Mouse (Mus musculus) hindbrain, embryonic 10.5 days (tissue): ENCODE measurements around the gene Cygb. TPM values are rescaled to one million over a fixed set of nuclear protein-coding genes. Genes with fewer than 3 reads are reported as not detected.

Source experiments
- DNase-seq: peaks from one replicate; pipeline ENCODE4 v3.0.0-alpha.2; 2017; ENCODE audit warnings: low spot score
- H3K27ac ChIP-seq: fragments of 300-500 bp; sonication (generic); 2 replicates; pipeline ENCODE4 v1.5.1; 2016; ENCODE audit warnings: mild to moderate bottlenecking, moderate library complexity
- H3K27me3 ChIP-seq: fragments of 300-500 bp; sonication (generic); 2 replicates; pipeline ENCODE4 v1.6.1; 2016; ENCODE audit warnings: mild to moderate bottlenecking; ENCODE audit not compliant: poor library complexity, insufficient read depth, severe bottlenecking
- H3K36me3 ChIP-seq: fragments of 300-500 bp; sonication (generic); 2 replicates; pipeline ENCODE4 v1.6.1; 2016; ENCODE audit warnings: mild to moderate bottlenecking, moderate library complexity
- H3K4me1 ChIP-seq: fragments of 300-500 bp; sonication (generic); replicated peaks from 2 replicates; pipeline ENCODE4 v1.6.1; 2016; ENCODE audit warnings: mild to moderate bottlenecking
- H3K4me3 ChIP-seq: fragments of 300-500 bp; sonication (generic); 2 replicates; pipeline ENCODE4 v1.5.1; 2016; ENCODE audit warnings: mild to moderate bottlenecking, moderate library complexity
- H3K9me3 ChIP-seq: fragments of 300-500 bp; sonication (generic); 2 replicates; pipeline ENCODE4 v1.6.1; 2016; ENCODE audit warnings: mild to moderate bottlenecking, moderate library complexity
- WGBS: fragments of 180-500 bp; shearing (Covaris S2); methylation state at CpG from one replicate; pipeline ENCODE4 v1.1.7; 2016; 5-methylcytosine and 5-hydroxymethylcytosine counted together
- polyA plus RNA-seq: library from polyadenylated mRNA; unstranded; fragments of >200 nt; fragmentation: Nextera tagmentation; extraction: Ambion mirVana; gene quantifications from 2 replicates; pipeline ENCODE4 v1.2.1, GENCODE M21; 2016

Gene Cygb
- polyA plus RNA-seq, 1 experiment from 2014 or later = 3.5 TPM

GRCm38 (mm10) chr11:116609965-116610630 is 44.0 kb downstream of the Cygb start:
- H3K4me3 ChIP-seq = no peak overlapping the region
- DNase-seq = no peak
- H3K27me3 ChIP-seq = no peaks in the 10 kb centered on the region
- H3K27ac ChIP-seq = peak overlapping the region; percentile 26; the same call in 1 of the 2 replicates
- no peaks in the 10 kb centered on the region for H3K36me3 ChIP-seq
- no peaks in the 10 kb centered on the region for H3K9me3 ChIP-seq
- WGBS = 81% methylated on average over 15 of the region's 15 CpGs
- H3K4me1 ChIP-seq = peaks cover 34% of the 10 kb centered on the region

- H3K27me3 ChIP-seq = no peaks in the 10 kb centered on the region
- 96% methylated on average over 3 of the region's 3 CpGs for WGBS
- H3K9me3 ChIP-seq = no peaks in the 10 kb centered on the region
- H3K4me1 ChIP-seq = peaks cover 30% of the 10 kb centered on the region
- peaks cover 8% of the 10 kb centered on the region; the same call in 1 of the 2 replicates for H3K36me3 ChIP-seq
- H3K27ac ChIP-seq = no peak overlapping the region
- no peak overlapping the region for H3K4me3 ChIP-seq
- DNase-seq = no peak
These were observed 46.4 kb downstream of the Cygb start for GRCm38 (mm10) chr11:116607717-116608116.

GRCm38 (mm10) chr11:116604097-116604496 is 50.0 kb downstream of the Cygb start:
- WGBS = 89% methylated on average over 12 of the region's 12 CpGs

DNA sequence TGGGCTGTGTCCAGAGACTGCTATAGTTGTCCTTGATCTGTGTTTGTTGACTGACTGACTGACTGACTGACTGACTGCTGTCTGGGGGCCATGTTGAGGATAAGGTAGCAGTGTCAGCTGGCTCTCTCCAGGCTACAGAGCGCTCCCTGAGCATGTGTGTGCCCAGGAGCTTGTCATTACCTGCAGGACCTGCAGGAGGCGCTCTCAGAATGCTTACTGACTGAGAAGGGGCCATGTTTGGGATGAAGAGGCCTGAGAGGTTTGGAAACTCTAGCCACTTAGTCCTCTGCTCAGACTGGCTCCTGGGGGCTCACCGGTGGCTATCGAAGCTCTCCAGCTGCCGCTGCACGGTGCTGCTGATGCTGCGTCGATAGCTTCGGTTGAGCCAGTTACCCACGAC is 50.8 kb downstream of the Cygb start:
- H3K4me1 ChIP-seq = peaks cover 11% of the 10 kb centered on the region
- no peak overlapping the region for H3K27ac ChIP-seq
- H3K4me3 ChIP-seq = no peak overlapping the region
- DNase-seq = peak; percentile 29
- 90% methylated on average over 10 of the region's 10 CpGs for WGBS
- H3K27me3 ChIP-seq = no peaks in the 10 kb centered on the region
- peaks cover 18% of the 10 kb centered on the region; the same call in 1 of the 2 replicates for H3K36me3 ChIP-seq
- no peaks in the 10 kb centered on the region for H3K9me3 ChIP-seq

More at GRCm38 (mm10) chr11:116604097-116604496, 50.0 kb downstream of the Cygb start:
- Histone ChIP-seq H3K9me3 (no peaks in the 10 kb centered on the region), H3K4me1 (peaks cover 19% of the 10 kb centered on the region), H3K4me3 (no peak overlapping the region), H3K27me3 (no peaks in the 10 kb centered on the region), H3K27ac (no peak overlapping the region), H3K36me3 (peaks cover 12% of the 10 kb centered on the region; the same call in 1 of the 2 replicates)
- DNase-seq = no peak

DNA sequence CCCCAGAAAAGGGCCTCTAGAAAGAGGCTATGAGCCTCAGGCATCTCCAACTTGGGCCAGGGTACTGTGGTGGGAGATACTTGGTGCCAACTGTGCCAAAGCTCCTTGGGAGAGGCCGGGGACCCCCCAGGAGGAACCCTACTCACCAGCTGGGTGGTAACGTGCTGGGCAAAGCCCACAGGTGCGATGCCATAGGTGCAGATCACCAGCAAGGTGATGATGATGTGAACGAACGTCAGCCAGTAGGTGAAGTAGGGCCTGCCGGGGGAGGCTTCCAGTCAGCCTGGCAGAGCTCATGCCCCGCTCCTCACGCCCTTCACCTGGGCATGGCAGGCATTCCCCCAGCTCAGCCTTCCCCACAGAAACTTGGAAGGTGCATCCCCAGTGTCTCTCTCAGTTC is 52.1 kb downstream of the Cygb start:
- DNase-seq = no peak
- H3K4me1 ChIP-seq = peaks cover 8% of the 10 kb centered on the region
- no peak overlapping the region for H3K27ac ChIP-seq
- H3K36me3 ChIP-seq = peaks cover 19% of the 10 kb centered on the region; the same call in 1 of the 2 replicates
- H3K9me3 ChIP-seq = no peaks in the 10 kb centered on the region
- H3K4me3 ChIP-seq = no peak overlapping the region
- 86% methylated on average over 8 of the region's 8 CpGs for WGBS
- H3K27me3 ChIP-seq = no peaks in the 10 kb centered on the region

GRCm38 (mm10) chr11:116601166-116601565 is 52.9 kb downstream of the Cygb start:
- Histone ChIP-seq H3K36me3 (peaks cover 19% of the 10 kb centered on the region; the same call in 1 of the 2 replicates), H3K9me3 (no peaks in the 10 kb centered on the region), H3K4me1 (peaks cover 4% of the 10 kb centered on the region; the same call in 1 of the 2 replicates), H3K27ac (no peak overlapping the region), H3K4me3 (no peak overlapping the region), H3K27me3 (no peaks in the 10 kb centered on the region)
- WGBS = 89% methylated on average over 8 of the region's 8 CpGs
- no peak for DNase-seq

DNA sequence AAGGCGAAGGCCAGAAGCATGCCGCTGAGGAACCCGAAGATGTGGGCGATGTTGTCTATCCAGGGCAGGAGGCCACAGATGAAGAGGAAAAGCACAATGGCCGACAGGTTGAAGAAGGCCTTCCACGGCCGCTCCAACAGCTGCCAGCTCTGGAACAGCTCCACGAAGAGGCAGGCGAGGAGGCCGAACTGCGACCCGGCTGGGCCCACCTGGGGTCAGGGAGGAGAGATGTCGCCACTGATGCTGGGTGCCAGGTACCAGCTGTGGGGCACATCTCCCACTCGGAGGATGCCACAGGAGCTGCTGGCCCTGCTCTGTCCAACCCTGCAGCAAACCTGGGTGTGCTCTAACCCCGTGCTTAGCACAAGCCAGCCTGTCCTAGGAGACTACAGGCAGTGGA is 54.9 kb downstream of the Cygb start:
- Histone ChIP-seq H3K4me1 (peaks cover 2% of the 10 kb centered on the region; the same call in 1 of the 2 replicates), H3K4me3 (no peak overlapping the region), H3K27me3 (no peaks in the 10 kb centered on the region), H3K36me3 (peaks cover 19% of the 10 kb centered on the region; the same call in 1 of the 2 replicates), H3K9me3 (no peaks in the 10 kb centered on the region), H3K27ac (no peak overlapping the region)
- WGBS = 92% methylated on average over 15 of the region's 15 CpGs
- DNase-seq = no peak

GRCm38 (mm10) chr11:116598193-116598592 is 55.9 kb downstream of the Cygb start:
- 92% methylated on average over 8 of the region's 8 CpGs for WGBS
- Histone ChIP-seq H3K4me3 (no peak overlapping the region), H3K27me3 (no peaks in the 10 kb centered on the region), H3K36me3 (peaks cover 12% of the 10 kb centered on the region; the same call in 1 of the 2 replicates), H3K9me3 (no peaks in the 10 kb centered on the region), H3K4me1 (no peaks in the 10 kb centered on the region; the same call in 1 of the 2 replicates), H3K27ac (peak overlapping the region; percentile 50; the same call in 1 of the 2 replicates)
- no peak for DNase-seq

- 89% methylated on average over 19 of the region's 19 CpGs for WGBS
- Histone ChIP-seq H3K27me3 (no peaks in the 10 kb centered on the region), H3K9me3 (no peaks in the 10 kb centered on the region), H3K4me3 (no peak overlapping the region), H3K4me1 (peaks cover 9% of the 10 kb centered on the region), H3K36me3 (0 out of 2 replicates have a peak, but pooled peaks cover 11% of the 10 kb centered on the region), H3K27ac (no peak overlapping the region)
- no peak for DNase-seq
These were observed 57.3 kb downstream of the Cygb start for GRCm38 (mm10) chr11:116596766-116597165.

Other genes starting within 250 kb of the Cygb start
- 9.5 and 16.9 TPM in 2 replicates for gene Rnf157, start 241.3 kb downstream of the Cygb start, polyA plus RNA-seq
- gene Ubald2, start 220.2 kb downstream of the Cygb start, polyA plus RNA-seq = 45.8 and 84.5 TPM in 2 replicates
- 0.16 and 0.20 TPM in 2 replicates for gene Qrich2, start 188.1 kb downstream of the Cygb start, polyA plus RNA-seq
- gene Prpsap1, start 160.1 kb downstream of the Cygb start, polyA plus RNA-seq = 210 and 236 TPM in 2 replicates
- 8.6 and 11.1 TPM in 2 replicates for gene Sphk1, start 123.4 kb downstream of the Cygb start, polyA plus RNA-seq
- 8.9 and 10.8 TPM in 2 replicates for gene Ube2o, start 72.9 kb downstream of the Cygb start, polyA plus RNA-seq
- gene Aanat, start 67.9 kb downstream of the Cygb start, polyA plus RNA-seq = not detected in 2 replicates
- gene Rhbdf2, start 27.3 kb downstream of the Cygb start, polyA plus RNA-seq = 3.8 and 6.6 TPM in 2 replicates
- 0.47 and 1.2 TPM in 2 replicates for gene Prcd, start 779 bp downstream of the Cygb start, polyA plus RNA-seq
- gene St6galnac1, start 121.2 kb upstream of the Cygb start, polyA plus RNA-seq = not detected in 2 replicates
- gene Mxra7, start 173.7 kb upstream of the Cygb start, polyA plus RNA-seq = 30.6 and 71.7 TPM in 2 replicates
- gene Mettl23, start 189.0 kb upstream of the Cygb start, polyA plus RNA-seq = 61.4 and 62.3 TPM in 2 replicates
- gene Jmjd6, start 189.1 kb upstream of the Cygb start, polyA plus RNA-seq = 93.4 and 96.9 TPM in 2 replicates
- gene Mfsd11, start 198.1 kb upstream of the Cygb start, polyA plus RNA-seq = 25.6 and 27.5 TPM in 2 replicates
- gene Srsf2, start 198.8 kb upstream of the Cygb start, polyA plus RNA-seq = 818 and 839 TPM in 2 replicates